Mouse (Mus musculus): ENCODE measurements around the gene Cenpe. TPM values are rescaled to one million over a fixed set of nuclear protein-coding genes. Genes with fewer than 3 reads are reported as not detected.

Gene Cenpe
- total and polyA plus RNA-seq, 2 experiments from 2014 or later = 2.4 to 5.5 TPM

DNA sequence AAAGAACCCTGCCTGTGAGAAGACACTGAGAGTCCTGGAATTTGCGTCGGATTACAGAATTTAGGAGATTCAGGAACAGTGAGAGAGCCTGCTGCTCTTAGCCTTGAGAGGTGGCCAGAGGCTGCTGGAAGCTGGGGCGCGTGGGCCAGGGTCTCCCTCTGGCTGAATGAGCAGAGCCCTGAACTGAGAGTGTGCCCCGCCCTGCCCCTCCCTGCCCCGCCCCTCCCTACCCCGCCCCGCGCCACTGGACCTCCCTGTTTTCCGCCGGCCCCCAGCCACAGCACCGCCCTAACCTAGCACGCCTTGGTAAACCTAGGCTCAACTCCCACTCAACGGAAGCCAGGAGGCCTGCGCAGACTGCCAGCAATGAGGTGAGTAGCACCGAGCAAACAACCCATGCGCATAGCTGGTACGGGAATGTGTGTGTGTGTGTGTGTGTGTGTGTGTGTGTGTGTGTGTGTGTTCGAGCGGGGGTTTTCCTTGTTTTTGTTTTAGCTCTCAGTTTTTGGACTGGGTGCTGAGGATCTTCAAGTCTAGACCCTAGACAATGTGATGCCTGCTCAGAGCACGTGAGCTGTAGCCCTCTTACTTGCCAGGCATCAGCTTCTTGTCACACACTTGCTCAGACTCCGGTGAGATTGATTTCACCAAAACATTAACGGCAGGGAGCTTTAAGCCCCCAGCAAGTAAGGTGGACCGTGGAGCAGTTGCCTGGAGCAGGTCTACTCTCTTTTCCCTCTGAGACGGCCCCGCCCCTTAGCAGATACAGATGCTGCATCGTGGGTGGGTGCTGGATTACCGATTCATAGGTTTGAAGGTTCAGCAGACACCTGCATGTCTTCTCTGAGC, 95.3 kb downstream of the Cenpe start, which contains the start of gene Slc9b2:
Slc9b2 (plus strand) TSS at position 290 of the 849 bp plus-strand sequence.
- ATAC-seq (ENCODE audit: insufficient read depth, low read depth) (peak; percentile 67; the same call in 1 of the 2 replicates), DNase-seq (ENCODE audit: low spot score) (no peak)
- Histone ChIP-seq H3K4me2 (ENCODE audit: low read depth, low read length) (peak within 1 kb of the TSS; percentile 71), H3K4me1 (ENCODE audit: control insufficient read depth, insufficient read depth) (no peaks in the 10 kb centered on the region), H3K27me3 (ENCODE audit: control insufficient read depth, insufficient read depth, low read length) (peaks cover 4% of the 10 kb centered on the region; the same call in 1 of the 2 replicates), H3K9ac (replicated peaks; ENCODE audit: low read depth, low read length) (no peak within 1 kb of the TSS), H3K9me3 (replicated peaks; ENCODE audit: control insufficient read depth, low read length) (no peaks in the 10 kb centered on the region), H3K27ac (ENCODE audit: low read depth) (no peak within 1 kb of the TSS), H3K36me3 (replicated peaks; ENCODE audit: control insufficient read depth, insufficient read depth, low read length) (no peaks in the 10 kb centered on the region), H3K4me3 (ENCODE audit: low read depth, low read length) (peak within 1 kb of the TSS; percentile 42)
- TF ChIP-seq EP300 (IDR thresholded peaks at IDR 0.05; ENCODE audit: low read depth) (no peak), CTCF (IDR thresholded peaks at IDR 0.05; ENCODE audit: low read depth) (0 out of 2 replicates have a peak, but pooled peaks have one; percentile 9)
- WGBS = 11% methylated on average over 22 of the region's 28 CpGs

DNA sequence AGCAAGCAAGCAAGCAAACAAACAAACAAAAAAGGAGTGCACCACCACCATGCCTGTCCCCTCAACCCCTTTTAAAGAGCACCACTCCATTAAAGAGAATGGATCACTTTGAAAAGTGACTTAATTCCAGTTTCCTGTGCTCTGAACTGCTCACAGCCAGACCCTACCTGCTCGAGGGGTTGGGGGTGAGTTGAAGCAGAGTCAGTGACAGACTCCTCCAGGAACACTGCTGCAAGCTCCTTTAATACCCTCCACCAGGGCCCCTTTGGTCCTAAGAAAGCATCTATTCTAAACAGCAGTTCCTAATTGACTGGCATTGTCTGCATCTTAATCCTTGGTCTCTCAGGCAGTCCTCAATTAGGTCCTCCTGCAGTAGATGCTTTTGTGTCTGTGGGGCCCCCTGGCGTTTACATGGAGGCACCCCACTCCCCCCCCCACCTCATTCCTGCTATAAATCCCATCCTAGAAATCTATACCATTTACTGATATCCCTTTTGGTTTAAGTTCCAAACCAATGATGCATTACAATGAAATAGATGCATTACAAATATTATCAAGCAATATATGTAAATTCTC, 100.7 kb downstream of the Cenpe start:
- no peak overlapping the region for H3K4me3 ChIP-seq (ENCODE audit: low read depth, low read length)
- no peaks in the 10 kb centered on the region for H3K4me1 ChIP-seq (ENCODE audit: control insufficient read depth, insufficient read depth)
- H3K9ac ChIP-seq (replicated peaks; ENCODE audit: low read depth, low read length) = no peak overlapping the region
- 34% methylated on average over 2 of the region's 2 CpGs for WGBS
- H3K4me2 ChIP-seq (ENCODE audit: low read depth, low read length) = no peak overlapping the region
- no peaks in the 10 kb centered on the region for H3K9me3 ChIP-seq (replicated peaks; ENCODE audit: control insufficient read depth, low read length)
- H3K27ac ChIP-seq (ENCODE audit: low read depth) = no peak overlapping the region
- no peaks in the 10 kb centered on the region for H3K27me3 ChIP-seq (ENCODE audit: control insufficient read depth, insufficient read depth, low read length)
- no peaks in the 10 kb centered on the region for H3K36me3 ChIP-seq (replicated peaks; ENCODE audit: control insufficient read depth, insufficient read depth, low read length)
- DNase-seq (ENCODE audit: low spot score) (no peak), ATAC-seq (ENCODE audit: insufficient read depth, low read depth) (no peak)
- TF ChIP-seq EP300 (IDR thresholded peaks at IDR 0.05; ENCODE audit: low read depth) (no peak), CTCF (IDR thresholded peaks at IDR 0.05; ENCODE audit: low read depth) (no peak)

DNA sequence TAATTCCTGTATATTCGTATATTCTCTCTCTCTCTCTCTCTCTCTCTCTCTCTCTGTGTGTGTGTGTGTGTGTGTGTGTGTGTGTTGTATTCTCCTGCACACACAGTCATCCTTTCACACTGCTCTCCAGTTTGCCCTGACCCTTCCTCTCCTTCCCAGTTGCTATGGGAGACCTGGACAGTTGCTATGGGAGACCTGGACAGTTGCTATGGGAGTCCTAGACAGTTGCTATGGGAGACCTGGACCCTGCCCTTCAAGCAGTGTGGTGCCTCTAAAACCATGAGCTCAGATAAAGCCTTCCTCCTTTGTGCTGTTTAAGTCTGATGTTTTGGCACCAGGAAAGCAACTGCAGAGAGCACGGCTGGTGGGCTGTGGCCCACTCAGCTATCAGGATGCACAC, 101.4 kb downstream of the Cenpe start:
- Histone ChIP-seq H3K4me1 (ENCODE audit: control insufficient read depth, insufficient read depth) (no peaks in the 10 kb centered on the region), H3K9me3 (replicated peaks; ENCODE audit: control insufficient read depth, low read length) (no peaks in the 10 kb centered on the region), H3K9ac (replicated peaks; ENCODE audit: low read depth, low read length) (no peak overlapping the region), H3K27me3 (ENCODE audit: control insufficient read depth, insufficient read depth, low read length) (no peaks in the 10 kb centered on the region), H3K27ac (ENCODE audit: low read depth) (no peak overlapping the region), H3K4me3 (ENCODE audit: low read depth, low read length) (no peak overlapping the region), H3K36me3 (replicated peaks; ENCODE audit: control insufficient read depth, insufficient read depth, low read length) (no peaks in the 10 kb centered on the region), H3K4me2 (ENCODE audit: low read depth, low read length) (no peak overlapping the region)
- ATAC-seq (ENCODE audit: insufficient read depth, low read depth) (no peak), DNase-seq (ENCODE audit: low spot score) (no peak)
- no peak for TF ChIP-seq EP300 (IDR thresholded peaks at IDR 0.05; ENCODE audit: low read depth)
- TF ChIP-seq CTCF (IDR thresholded peaks at IDR 0.05; ENCODE audit: low read depth) = no peak
- 63% methylated on average over 2 of the region's 2 CpGs for WGBS

DNA sequence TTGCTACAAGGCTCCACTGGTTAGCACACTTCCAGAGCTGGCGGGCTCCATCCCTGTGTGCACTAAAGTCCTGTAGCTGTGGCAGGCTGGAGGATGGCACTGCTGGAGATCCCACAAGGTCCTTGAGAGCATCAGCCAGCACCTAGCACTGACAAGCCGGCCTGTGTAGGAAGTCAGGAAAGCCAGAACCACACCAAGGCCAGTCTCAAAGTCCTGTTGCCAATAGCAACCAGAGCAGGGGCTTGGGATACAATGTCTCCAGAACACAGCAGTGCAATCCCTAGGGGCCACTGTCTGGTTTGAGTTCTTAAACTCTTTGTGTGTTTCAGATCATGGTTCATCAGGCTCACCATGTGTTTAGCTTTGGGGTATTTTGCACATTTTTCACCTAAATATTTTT, 102.5 kb downstream of the Cenpe start:
- WGBS = 46% methylated on average over 2 of the region's 2 CpGs
- Histone ChIP-seq H3K27me3 (ENCODE audit: control insufficient read depth, insufficient read depth, low read length) (no peaks in the 10 kb centered on the region), H3K36me3 (replicated peaks; ENCODE audit: control insufficient read depth, insufficient read depth, low read length) (no peaks in the 10 kb centered on the region), H3K9me3 (replicated peaks; ENCODE audit: control insufficient read depth, low read length) (no peaks in the 10 kb centered on the region), H3K4me1 (ENCODE audit: control insufficient read depth, insufficient read depth) (no peaks in the 10 kb centered on the region), H3K4me2 (ENCODE audit: low read depth, low read length) (no peak overlapping the region), H3K4me3 (ENCODE audit: low read depth, low read length) (no peak overlapping the region), H3K27ac (ENCODE audit: low read depth) (no peak overlapping the region), H3K9ac (replicated peaks; ENCODE audit: low read depth, low read length) (no peak overlapping the region)
- DNase-seq (ENCODE audit: low spot score) (no peak), ATAC-seq (ENCODE audit: insufficient read depth, low read depth) (no peak)
- no peak for TF ChIP-seq CTCF (IDR thresholded peaks at IDR 0.05; ENCODE audit: low read depth)
- no peak for TF ChIP-seq EP300 (IDR thresholded peaks at IDR 0.05; ENCODE audit: low read depth)

DNA sequence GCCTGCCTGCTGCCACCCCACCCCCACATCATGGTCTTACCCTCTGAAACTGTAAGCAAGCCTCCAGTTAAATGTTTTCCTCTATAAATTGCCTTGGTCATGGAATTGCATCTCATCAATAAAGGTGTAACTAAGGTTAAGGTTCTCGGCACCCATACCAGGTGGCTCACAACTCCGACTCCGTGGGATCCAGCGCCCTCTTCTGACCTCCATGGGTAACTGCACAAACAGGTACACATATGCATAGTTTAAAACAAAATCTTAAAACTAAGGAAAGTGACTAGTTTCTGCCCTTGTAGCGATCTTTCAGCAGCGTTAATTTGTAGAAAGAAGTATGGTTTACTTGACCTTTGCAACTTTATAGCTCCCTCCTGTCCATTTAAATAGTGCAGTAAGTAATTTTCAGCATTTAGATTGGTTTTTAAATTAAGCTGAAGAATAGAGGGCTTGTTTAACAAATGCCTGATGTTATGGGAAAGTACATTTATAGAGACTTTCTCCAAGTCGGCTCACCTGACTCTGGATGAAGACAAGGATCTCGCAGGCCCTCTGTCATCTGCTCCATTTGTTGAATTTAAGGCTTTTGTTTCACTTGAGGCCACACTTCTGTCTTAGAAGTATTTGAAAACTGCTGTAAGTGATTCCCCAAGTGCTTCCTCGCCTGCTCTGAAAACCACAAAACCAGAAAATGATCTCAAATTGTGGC, 103.5 kb downstream of the Cenpe start:
- Histone ChIP-seq H3K4me3 (ENCODE audit: low read depth, low read length) (no peak overlapping the region), H3K4me2 (ENCODE audit: low read depth, low read length) (no peak overlapping the region), H3K36me3 (replicated peaks; ENCODE audit: control insufficient read depth, insufficient read depth, low read length) (no peaks in the 10 kb centered on the region), H3K27me3 (ENCODE audit: control insufficient read depth, insufficient read depth, low read length) (no peaks in the 10 kb centered on the region), H3K9me3 (replicated peaks; ENCODE audit: control insufficient read depth, low read length) (no peaks in the 10 kb centered on the region), H3K4me1 (ENCODE audit: control insufficient read depth, insufficient read depth) (no peaks in the 10 kb centered on the region), H3K27ac (ENCODE audit: low read depth) (no peak overlapping the region), H3K9ac (replicated peaks; ENCODE audit: low read depth, low read length) (no peak overlapping the region)
- ATAC-seq (ENCODE audit: insufficient read depth, low read depth) = no peak
- no peak for DNase-seq (ENCODE audit: low spot score)
- TF ChIP-seq EP300 (IDR thresholded peaks at IDR 0.05; ENCODE audit: low read depth) (no peak), CTCF (IDR thresholded peaks at IDR 0.05; ENCODE audit: low read depth) (no peak)
- WGBS = 86% methylated on average over 9 of the region's 9 CpGs
